Mouse (Mus musculus) heart, adult 18-20 months (tissue): ENCODE measurements around the gene Dnah17. TPM values are rescaled to one million over a fixed set of nuclear protein-coding genes. Genes with fewer than 3 reads are reported as not detected.

Experiments
- DNase-seq, 2 experiments: peaks; one replicate each; pipeline ENCODE4 v3.0.0; 2021 to 2022; ENCODE audit warnings: mixed read lengths in 1 of 2
- total RNA-seq, 2 experiments: library from RNA; stranded (reverse); gene quantifications; 2 replicates each; pipeline ENCODE4 v1.2.3; 2021

Gene Dnah17
- total RNA-seq, 2 experiments from 2014 or later, result 0.02 to 0.05 TPM

- peak; percentile 75 to 86 for DNase-seq
Measured at GRCm38 (mm10) chr11:118021806-118022205, 108.6 kb downstream of the Dnah17 start.

- no peak for DNase-seq
Measured at GRCm38 (mm10) chr11:118018328-118018727, 112.1 kb downstream of the Dnah17 start.

GRCm38 (mm10) chr11:118015381-118016145, 114.9 kb downstream of the Dnah17 start:
- DNase-seq, result no peak

DNA sequence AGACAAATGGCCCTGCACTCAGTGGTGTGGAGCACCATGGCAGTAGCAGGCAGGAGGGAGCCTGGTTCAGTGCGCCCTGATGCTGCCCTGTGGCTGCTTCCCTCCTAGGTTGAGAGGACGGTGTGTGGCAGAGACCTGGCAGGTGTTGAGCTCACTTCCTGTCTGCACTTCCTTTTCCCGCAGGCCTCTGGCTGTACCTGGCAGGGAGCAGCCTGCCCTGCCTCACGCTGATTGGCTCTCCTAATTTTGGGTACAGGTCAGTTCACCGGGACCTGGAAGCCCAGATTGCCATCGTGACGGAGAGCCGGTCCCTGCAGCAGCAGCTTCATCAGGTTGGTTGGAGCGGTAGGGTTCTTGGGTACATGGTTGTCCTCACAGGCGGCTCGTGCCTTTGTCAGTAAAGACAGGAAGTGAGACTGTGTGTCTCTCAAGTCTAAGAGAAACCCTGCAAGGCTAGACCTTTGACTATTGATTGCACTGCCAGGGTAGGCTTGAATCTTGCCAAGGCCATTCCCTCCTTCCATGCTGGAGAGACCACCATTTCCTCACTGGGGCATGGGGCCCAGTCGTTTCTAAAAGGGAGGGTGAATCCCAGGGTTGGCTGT, 115.9 kb downstream of the Dnah17 start:
- DNase-seq, result no peak

GRCm38 (mm10) chr11:118013339-118013738, 117.1 kb downstream of the Dnah17 start:
- DNase-seq, result no peak

GRCm38 (mm10) chr11:118012595-118012994, 117.8 kb downstream of the Dnah17 start:
- no peak for DNase-seq

GRCm38 (mm10) chr11:118009865-118010571, 120.4 kb downstream of the Dnah17 start:
- no peak for DNase-seq

- no peak for DNase-seq
Measured at GRCm38 (mm10) chr11:118008843-118009242, 121.6 kb downstream of the Dnah17 start.

DNA sequence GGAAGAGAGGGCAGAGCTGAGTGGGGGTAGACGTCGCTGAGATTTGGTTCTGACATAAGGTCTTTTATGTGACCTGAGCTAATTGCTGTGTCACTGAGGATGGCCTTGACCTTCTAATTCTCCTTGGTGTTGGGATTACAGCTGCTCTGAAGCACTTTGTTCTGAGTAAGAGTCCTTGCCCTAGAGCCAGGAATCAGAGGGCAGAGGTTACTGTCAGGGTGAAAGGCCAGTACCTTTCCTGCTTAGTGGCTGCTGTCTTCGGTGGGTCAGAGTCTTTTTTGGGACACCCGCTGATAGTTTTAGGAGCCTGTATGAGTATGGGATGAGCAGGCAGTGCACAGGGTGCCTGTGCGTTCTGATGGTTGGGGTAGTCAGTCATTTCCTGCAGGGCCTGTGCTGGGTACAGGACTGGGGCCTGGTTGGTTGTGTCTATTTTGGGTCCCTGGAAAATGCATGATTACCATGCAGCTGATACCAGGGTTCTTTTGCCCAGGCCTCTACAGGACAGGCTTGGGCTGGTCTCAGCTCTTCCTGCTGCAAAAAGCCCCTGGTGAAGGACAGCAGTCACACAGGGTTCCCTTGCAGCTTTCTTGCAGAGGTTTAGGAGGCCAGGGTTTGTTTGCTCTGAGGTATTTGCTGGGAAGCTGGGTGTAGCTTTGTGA, 122.2 kb downstream of the Dnah17 start:
- DNase-seq, result no peak

GRCm38 (mm10) chr11:118007460-118008143, 122.8 kb downstream of the Dnah17 start:
- no peak for DNase-seq

DNA sequence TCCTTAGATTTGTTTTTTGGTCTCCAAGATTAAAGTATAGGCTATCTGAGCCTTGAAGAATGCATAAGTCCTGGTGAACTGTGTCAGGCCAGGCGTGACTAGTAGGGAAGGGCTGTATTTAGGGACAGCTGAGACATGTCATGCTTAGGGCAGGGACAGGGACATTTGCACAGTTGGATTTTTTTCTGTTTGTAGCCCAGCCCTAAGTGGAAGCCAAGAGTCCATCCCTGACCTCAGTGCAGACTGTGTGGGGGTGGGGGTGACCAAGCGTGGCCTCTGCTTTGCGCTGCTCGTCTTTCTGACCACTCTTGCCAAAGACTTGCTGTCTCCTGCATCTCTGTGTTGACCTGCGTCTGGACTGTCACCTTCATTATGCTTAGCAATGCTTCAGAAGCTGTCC, 126.2 kb downstream of the Dnah17 start:
- DNase-seq, result no peak

DNA sequence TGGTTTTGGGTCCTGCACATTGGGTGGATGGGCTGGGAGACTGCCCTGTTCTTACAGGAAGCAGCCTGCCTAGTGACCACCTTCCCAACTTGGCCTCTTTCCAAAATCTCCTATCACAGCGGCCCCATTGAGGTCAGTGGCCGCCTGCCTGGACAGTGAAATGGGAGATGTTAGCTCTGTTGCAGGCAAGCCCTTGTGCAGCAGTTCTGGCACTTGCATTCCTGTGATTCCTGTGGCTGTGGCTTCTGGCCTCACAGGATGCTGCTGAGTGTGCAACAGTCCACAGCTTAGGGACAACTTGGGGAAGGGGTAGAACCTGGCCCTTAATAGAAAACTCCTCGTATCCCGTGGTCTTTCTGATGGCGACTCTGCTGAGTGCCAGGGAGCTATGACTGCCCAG, 126.7 kb downstream of the Dnah17 start:
- DNase-seq, result no peak

DNA sequence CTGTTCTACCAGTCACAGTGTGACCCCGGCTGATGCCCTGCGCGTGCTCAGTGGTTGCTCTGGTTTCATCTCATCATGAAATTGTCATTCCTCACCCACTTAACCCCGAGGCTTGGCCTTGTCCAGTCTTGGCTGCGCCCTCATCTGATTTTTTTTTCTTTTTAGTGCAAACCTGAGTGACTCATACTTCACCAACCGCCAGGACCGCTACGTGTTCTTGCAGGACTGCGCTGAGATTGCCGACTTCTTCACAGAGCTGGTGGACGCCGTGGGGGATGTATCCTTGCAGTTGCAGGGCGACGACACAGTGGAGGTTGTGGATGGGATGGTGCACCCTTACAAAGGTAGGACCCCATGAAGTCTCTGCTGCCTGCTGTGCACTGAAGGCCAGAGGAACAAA, 127.3 kb downstream of the Dnah17 start:
- no peak for DNase-seq

GRCm38 (mm10) chr11:118000565-118001215, 129.7 kb downstream of the Dnah17 start:
- DNase-seq, result no peak

- DNase-seq, result no peak
Measured at GRCm38 (mm10) chr11:118000083-118000482, 130.4 kb downstream of the Dnah17 start.

GRCm38 (mm10) chr11:117999260-117999934, 131.0 kb downstream of the Dnah17 start:
- DNase-seq, result peak; percentile 35 to 58

- DNase-seq, result no peak
Measured at GRCm38 (mm10) chr11:117998356-117998755, 132.1 kb downstream of the Dnah17 start.

DNA sequence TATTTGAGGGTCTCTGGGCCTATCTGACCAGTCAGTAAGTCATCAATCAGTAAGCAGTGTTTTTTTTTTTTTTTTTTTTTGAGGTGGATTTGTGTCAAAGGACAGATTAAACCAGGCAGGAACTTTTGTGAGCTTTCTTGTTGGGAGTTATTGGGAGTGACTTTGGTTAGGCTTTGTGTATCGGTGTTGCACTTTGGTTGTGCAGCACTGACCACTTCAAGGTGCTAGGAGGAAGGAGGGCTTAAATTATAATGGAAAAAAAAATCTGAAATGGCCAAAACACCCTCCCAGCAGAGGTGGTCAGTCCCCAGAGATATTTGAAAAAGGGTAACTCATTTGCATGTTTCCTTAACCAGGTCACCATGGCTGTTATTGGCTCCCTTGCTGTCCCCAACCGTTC, 133.3 kb downstream of the Dnah17 start:
- DNase-seq, result no peak

DNA sequence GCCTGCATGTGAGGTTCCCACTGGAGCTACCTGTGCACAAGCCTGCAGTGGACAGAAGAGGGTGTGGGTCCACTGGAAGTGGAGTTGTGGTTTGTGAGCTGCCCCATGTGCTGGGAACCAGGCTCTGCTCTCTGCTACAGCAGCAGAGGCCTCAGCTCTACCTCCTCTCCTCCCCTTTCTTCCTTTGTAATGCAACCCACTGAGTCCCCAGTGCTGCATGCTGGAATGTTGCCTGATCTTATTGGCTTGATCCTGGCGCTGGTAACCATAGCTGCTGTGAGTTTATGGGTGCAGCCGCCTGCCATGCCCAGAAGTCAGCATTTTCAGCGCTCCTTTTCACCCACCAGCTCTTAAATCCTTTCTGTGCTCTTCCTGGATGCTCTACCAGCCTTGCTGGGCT, 134.4 kb downstream of the Dnah17 start:
- DNase-seq, result no peak

GRCm38 (mm10) chr11:117995661-117996060, 134.8 kb downstream of the Dnah17 start:
- DNase-seq, result no peak

DNA sequence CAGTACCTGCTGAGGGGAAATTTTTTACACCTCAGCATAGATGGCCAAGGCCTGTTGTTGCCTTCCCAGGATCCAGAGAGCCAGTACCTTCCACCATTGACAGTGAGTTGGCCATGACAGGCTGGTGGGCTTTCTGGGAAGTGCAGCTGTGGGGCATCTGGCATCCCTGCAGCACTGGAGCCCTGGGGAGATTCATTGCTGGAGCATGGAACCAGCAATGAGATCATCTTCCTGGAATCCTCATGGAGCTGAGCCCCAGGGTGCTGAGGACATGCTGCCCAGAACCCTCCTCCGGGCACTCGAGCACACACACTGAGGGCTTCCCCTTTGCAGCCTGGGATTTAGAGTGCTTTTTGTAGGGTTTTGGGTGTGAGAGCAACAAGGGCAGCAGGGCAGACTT, 135.2 kb downstream of the Dnah17 start:
- DNase-seq, result no peak
